Mouse (Mus musculus) T-helper 1 cell (primary cell): Measurements from ENCODE around the gene Smco1.
"Not testable (repeated sequence)": the region's sequence is repeated elsewhere in the genome, so short reads cannot be mapped to it uniquely, and the experiment has no call there.

Experiments
- in situ Hi-C: fragments of 300-600 bp; cut with MboI, MseI; formaldehyde crosslinking; loops from one replicate; pipeline ENCODE4 v1.15.1; 2025; ENCODE audit warnings: high pct_unique_total_duplicates

The Smco1 gene

DNA sequence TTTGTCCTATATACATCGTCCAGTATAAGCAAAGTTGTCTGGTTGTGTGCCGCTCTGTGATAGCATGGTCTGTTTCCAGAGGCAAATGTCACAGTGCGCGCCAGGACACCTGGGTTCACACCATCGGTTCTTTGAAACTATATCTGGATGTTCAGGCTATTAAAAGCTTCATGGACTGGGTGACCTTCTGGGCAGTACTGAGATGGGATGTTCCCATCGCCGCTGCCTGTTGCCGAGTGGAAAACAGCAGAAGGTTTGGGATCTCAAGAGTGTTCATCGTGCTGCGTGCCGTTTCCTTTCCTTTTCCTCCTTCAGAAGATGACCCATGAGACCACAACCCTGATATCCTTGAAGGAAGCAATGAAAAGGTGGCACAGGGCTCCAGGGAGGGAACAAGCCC, at the start of gene Smco1:
Gene Smco1, plus strand, starts transcription at position 178 of the 400 bp plus-strand sequence.
- in situ Hi-C loops = no loop called here

DNA sequence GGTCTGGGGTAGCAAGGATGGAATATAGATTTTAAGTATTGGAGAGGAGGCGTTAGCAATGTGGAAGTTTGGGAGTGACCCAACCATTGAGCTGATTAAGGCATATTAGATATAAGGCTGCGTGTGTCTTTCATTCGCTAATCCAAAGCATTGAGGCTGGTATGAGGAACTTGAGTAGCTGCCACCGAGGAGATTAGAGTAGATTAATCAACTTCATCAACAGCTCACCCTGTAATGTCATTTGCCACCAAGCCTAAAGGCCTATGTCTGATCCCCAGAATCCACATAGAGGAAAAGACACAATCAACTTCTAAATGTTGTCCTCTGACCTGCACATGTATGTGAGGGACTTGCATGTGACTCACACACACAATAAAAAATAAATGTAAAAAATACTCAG, 49.5 kb upstream of the Smco1 start:
- in situ Hi-C loops = no loop called here

DNA sequence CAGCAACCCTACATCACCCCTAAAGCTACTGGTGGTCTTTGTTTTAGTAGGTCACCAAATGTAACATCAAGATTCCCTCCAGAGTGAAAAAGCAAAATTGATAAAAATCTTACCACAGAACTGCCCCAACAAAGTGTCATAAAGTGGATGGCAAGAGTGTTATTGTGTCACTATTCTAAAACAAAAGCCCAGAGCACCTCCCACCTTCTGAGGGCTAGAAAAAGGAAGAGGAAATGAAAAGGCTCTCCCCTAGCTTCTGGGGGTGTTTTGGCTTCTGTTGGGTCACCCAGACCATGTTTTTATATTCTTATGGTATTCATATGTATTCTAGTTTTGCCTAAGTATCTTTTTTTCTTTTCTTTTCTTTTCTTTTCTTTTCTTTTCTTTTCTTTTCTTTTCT, 48.9 kb upstream of the Smco1 start:
- in situ Hi-C loops = no loop called here

DNA sequence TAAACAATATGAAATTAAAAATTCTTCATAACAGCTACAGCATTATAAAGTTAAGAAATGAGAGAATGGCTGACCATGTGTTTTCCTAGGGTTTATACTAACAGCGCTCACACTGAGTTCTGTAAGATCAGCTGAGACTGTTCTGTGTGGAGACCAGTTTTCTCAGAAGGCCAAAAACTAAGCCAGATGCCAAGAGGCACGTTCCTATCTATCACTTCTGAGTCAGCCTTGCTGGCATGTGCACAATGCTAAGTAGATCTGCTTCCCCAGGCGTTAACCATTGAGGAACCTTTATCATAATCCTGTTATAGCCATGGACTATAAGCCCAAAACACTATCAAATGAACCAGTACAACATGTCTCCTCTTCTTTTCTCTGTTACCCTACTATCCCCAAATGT, 39.2 kb upstream of the Smco1 start:
- in situ Hi-C loops = not testable (repeated sequence)

DNA sequence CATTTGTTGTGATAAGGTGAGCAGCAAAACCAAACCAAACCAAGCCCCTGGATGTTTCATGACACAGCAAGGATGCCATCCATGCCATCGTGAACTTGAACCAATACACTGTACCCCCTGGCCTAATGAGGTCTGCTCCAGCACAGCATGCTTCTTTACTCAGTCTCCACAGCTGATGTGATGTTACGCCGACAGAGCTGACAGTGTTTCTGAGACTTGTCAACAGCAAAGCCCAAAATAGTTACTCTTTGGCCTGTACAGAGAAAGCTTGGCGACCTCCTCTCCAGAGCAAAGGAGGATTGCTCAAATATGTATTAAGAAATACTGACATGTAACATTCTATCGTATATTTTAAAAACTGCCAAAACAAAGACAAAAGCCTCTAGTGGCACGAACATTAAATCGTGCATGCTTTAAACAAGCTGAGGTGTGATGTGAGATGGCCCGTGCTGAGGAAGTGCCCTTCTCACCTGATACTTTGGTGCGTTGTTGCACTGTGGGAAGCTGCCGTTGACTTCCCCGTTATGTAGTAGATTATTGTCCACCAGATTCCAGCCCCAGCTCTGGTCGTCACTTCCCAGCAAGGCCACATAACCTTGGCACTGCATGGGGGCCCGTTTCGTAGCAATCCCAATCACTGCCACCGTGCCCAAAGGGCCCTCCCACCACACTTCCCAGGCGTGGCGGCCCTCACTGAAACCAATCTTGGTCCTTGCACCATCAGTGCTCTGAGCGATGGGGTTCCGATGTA, 33.2 kb upstream of the Smco1 start:
- in situ Hi-C loops = no loop called here

DNA sequence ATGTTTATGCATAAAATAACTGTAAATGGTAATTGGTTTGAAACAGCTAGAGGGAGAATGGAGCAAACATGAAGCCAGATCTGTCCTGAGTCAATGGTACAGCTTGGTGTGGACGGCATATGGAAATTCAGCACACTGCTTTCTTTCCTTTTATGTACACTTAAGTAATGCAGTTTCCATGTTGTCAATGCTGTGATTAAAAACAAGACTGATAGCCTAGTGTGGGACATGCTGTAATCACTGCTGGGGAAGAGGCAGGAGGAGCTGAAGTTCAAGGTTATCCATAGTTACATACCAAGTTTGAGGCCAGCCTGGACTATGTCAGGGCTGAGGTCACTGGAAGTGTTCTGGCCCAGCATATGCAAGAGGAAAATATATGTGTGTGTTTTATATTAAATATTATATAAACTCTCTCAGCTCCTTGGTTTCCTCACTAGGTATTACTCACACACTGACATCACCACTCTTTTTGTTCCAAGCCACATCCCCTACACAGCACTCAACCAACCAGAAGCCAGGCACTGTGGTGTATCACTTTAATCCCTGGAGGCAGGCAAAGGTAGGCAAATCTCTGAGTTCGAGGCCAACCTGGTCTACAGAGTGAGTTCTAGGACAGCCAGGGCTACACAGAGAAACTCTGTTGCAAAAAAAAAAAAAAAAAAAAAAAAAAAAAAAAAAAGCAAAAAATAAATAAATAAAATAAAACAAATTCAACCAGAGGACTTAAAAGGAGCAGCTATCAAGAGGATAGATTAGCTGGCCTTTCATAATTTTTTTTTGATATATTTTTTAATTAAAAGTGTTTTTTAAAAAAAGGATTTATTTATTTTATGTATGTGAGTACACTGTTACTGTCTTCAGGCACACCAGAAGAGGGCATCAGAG, 31.6 kb upstream of the Smco1 start:
- in situ Hi-C loops = no loop called here

DNA sequence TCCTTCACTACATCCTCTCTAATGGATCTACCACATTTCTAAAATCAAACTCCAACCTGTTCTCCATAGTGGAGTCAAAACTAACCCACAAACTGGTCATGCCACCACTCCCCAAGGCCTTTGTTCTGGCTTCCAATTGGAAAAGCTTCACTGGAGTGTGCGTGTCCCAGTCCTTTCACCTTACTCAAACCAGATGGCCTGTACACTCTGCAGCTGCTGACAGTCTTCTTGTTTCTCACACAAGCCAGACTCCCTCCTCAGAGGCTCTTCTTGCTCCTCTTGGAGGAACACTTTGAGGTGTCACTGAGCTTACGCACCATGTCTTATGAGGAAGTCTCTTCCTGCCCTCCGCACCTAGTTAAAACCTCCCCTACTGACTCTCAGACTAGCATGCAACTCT, 27.4 kb upstream of the Smco1 start:
- in situ Hi-C loops = no loop called here

DNA sequence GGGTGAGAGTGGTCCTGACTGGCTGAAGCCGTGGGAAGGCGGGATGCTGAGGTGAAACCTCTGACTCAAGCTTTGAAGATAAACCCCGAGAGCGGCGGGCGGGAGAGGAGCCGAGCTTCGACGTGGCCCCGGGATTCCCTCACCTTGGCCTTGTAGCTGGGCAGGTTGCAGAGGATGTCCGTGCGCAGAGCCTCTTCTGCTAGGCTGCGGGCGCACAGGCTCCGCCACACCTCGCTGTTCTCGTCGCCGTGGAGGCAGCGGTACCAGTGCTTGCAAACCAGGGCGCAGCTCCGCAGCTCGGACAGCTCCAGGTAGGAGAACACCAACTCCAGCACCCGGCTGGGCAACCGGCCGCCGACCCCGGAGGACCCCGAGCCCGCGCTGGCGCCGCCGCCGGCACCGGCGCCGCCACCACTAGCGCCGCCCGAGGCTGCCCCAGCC, 24.9 kb upstream of the Smco1 start:
- in situ Hi-C loops = no loop called here

DNA sequence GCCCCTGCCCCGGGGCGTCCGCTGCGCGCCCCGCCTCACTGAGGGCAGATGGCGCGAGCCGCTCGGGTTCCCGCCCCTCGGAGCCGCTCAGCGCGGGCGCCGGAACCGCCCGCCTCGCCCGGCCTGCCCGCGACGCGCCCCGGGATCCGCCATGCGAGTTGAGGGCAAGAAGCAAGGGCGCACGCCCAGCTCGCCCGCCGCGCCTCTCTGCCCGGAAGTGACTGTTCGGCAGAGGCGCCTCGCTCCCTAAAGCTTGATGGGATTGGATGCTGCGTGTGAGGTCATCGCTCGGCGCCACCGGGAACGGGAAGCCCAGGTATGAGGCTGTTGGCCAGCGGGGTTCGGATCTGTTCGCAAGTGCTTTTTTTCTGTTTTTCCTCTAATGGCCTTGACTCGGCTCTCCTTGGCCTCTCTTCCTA, 24.3 kb upstream of the Smco1 start, which contains the start of the genes Fbxo45 and Wdr53:
Gene Fbxo45, minus strand, starts transcription at position 207 of the 419 bp plus-strand sequence.
Gene Wdr53, plus strand, starts transcription at position 276 of the 419 bp plus-strand sequence.
- in situ Hi-C loops = no loop called here

DNA sequence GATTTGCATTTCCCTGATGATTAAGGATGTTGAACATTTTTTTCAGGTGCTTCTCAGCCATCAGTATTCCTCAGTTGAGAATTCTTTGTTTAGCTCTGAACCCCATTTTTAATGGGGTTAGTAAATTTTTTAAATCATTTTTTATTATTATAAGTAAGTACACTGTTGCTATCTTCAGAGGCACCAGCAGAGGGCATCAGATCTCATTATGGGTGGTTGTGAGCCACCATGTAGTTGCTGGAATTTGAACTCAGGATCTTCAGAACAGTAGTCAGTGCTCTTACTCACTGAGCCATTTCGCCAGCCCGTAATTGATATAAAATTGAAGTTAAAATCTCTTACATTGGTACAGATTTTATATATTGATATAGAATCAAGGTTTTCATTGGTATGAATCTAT, 7.0 kb upstream of the Smco1 start:
- in situ Hi-C loops = not testable (repeated sequence)

DNA sequence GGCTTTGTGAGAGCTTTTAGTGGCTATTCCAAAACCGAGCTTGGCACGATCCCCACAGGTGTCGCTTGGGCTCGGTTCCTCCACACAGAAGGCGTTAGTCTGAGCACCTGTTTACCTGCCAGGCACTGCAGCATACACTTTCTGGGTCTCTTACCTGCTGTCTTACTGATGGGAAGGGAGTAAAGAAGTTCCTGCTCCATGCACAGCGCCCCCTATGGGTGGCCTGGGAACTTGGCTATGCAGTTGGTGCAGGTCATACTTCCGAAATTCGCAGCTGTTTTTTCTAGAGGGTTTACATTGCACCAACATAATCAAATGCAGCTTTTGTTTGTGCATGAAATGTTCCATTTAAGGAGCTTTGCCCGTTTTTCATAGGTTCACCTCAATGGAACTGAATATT, 2.1 kb downstream of the Smco1 start:
- in situ Hi-C loops = no loop called here

DNA sequence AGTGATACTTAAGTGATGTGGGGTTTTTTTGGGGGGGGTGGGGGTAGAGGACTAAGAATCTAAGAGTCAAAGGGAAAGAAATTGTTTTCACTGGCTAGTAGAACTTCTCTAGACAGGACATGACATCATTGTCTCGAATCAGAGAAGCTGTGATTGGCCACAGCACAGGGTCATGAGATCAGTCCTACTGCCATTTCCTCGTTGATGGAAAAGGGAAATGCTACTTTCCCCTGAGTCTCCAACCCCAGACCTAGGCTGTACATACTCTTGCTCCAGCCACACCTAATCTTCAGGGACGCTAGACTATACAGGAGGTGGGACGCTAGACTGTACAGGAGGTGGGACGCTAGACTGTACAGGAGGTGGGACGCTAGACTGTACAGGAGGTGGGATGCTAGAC, 3.8 kb downstream of the Smco1 start:
- in situ Hi-C loops = no loop called here

DNA sequence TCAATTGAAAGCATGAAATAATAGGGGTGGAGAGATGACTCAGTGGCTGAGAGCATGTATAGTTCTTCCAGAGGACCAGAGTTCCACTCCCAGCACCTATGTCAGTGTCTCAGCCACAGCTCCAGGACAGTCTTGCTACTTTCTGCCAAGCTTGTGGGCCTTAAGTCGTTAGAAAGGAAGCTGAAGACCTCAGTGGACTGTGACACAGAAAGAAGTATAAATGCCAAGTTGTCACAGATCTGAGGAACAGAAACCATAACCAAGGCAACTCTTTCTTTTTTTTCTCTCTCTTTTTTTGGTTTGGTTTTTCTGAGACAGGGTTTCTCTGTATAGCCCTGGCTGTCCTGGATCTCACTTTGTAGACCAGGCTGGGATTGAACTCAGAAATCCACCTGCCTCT, 4.6 kb downstream of the Smco1 start:
- in situ Hi-C loops = no loop called here

DNA sequence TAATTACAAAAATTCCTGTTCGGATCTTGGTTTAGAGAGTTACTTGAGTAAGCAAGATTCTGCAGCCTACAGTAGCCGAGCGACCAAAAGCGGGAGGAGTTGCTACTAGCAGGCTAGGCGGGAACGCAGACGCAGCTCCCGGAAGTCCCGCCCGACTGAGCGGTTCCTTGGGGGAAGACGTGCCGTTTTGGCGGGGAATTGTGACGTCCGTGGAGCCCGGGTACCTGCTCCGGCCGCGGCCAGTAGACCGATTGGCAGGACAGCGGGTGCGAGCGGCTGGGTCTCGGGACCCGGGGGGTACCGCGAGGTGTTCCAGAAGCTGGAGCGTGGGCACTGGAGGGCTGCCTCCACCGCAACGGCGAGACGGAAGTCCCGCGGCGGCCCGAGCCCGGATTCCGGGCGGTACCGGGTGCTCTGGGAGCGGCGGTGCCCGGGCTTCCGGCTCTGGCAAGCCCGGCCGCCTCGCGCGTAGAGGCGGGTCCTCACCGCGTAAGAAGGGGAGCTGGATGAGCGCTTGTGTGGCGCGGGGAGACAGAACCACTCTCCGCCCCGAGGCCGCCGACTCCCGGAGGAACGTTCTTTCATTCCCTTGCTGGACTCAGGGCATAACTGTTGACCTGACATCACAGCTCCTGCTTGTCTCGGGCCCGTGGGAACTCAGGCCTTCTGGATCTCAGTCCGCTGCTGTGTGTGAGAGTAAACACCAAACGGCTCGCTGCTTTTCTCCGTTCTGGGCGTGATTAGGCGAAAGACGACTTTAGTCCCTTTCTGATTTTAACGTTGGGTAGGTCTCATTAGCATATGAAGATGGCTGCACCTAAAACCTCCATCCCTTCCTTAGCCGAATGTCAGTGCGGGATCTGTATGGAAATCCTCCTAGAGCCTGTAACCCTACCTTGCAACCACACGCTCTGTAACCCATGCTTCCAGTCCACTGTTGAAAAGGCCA, 6.3 kb downstream of the Smco1 start, which contains the start of gene Rnf168:
Gene Rnf168, plus strand, starts transcription at position 152 of the 949 bp plus-strand sequence.
- in situ Hi-C loops = no loop called here

DNA sequence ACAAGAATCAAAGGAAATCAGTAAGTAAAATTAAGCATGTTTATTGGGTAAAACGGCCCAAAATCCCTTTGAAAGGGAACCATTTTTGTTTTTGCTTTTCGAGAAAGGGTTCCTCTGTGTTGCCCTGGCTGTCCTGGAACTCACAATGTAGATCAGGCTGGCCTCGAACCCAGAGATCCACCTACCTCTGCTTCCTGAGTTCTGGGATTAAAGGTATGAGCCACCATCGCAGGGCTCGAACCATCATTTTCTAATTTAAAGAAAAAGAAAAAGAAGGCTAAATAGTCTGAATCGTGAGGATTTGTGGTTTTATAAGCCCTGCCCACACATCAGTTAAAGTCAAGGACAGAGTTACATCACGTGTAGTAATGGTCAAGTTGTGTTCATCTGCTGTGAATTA, 7.1 kb downstream of the Smco1 start:
- in situ Hi-C loops = no loop called here

DNA sequence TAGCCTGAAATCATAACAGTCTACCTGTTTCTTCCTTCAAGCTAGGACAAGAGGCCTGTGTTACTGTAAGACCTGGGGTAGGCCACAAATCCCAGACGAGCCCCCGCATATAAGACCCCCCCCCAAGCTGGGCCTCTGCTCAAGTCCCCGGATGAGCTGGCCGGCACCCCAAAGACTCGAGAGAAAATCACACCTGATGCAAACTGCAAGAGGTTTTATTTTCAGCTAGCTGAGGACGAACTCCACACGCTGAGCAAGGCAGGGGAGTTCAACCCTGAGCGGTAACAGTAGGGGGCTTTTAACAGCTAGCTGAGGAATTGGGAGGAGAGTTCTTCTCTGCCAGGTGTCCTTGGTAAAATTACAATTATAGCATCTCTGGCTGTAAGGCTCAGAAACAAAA, 8.9 kb downstream of the Smco1 start:
- in situ Hi-C loops = loop anchor here (10.0 kb wide), 1 partner anchor 335 kb away; no protein-coding TSS in a partner anchor

DNA sequence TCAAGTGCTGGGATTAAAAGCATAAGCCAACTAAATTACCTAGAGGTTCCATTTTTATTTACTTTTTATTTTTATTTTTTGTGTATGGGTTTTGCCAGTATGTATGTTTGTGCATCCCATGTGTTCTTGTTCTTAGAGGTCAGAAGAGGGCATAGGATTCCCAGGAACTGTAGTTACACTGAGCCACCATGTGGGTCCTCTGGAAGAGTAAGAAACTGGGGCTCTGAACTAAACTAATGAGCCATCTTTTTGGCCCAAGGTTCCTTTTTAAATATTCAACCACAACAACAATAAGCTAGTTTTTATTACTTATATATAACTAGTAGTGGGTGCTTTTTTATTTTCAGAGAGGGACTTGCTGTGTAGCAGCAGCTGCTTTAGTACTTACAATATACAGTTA, 11.3 kb downstream of the Smco1 start:
- in situ Hi-C loops = loop anchor here (10.0 kb wide), 1 partner anchor 332 kb away; no protein-coding TSS in a partner anchor

DNA sequence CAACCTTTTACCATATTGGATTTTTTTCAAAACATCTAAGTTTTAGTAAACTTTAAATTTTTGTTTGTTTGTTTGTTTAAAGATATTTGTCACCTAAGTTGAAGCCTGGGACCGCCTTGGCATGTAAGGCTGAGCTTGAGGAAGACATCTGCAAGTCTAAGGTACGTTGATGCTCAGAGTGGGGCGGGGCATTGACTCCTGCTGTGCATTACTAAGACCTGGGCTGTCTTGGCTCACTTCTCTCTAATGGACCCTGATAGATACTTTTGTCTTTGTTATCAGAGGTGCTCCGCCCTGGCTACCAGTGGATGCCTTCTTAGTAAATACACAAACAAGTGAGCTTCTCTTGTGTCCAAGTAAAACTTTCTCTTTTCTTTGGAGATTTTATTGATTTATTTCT, 20.6 kb downstream of the Smco1 start:
- in situ Hi-C loops = no loop called here

DNA sequence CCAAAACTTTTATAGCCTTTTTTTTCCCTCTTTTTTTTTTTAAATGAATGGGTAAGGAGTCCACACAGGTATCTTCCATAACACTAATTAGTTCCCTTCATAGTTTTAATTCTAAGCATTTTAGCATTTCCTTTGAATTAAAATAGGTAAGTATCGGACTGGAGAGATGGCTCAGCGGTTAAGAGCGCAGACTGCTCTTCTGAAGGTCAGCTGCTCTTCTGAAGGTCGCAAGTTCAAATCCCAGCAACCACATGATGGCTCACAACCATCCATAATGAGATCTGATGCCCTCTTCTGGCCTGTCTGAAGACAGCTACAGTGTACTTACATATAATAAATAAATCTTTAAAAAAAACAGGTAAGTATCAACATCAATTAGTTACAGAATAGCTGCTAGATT, 28.3 kb downstream of the Smco1 start:
- in situ Hi-C loops = not testable (repeated sequence)

DNA sequence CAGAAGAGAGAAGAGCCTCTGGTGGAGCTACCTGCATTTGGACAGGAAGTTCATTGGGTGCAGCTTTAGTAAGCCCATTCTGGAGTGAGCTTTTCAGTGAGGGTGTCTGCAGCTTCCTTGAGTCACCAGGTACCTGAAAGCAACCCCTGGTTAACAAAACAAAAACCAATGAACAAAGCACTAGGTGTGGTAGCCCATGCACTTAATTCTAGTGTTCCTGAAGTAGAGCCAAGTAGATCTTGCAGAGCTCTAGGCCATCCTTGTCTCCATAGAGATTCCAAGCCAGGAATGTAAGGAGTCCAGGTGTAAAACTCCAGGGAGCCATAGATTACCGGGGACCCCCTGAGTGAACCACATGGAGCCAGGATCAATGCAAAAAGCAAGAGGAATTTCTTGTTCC, 31.8 kb downstream of the Smco1 start:
- in situ Hi-C loops = no loop called here

DNA sequence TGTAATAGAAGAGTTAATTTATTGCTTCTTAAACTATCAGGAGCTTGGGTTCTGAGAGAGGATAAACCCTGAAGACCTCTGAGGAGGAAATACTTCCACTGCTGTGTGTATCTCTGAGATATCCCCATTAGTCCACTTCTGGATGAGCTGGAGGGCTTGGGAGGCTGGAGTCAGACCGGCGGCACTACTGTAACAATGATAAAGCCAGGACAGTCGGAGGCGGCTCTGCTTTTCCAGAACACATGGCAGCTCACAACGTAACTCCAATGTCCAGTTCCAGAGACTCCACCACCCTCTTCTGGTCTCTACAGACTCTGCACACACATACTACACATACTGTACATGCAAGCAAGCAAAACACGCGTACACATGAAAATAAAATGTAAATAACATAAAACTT, 32.6 kb downstream of the Smco1 start:
- in situ Hi-C loops = no loop called here
